Mouse (Mus musculus) neural tube, embryonic 10.5 days (tissue): Measurements from ENCODE around the gene Csf2rb2.
"Not testable (repeated sequence)": the region's sequence is repeated elsewhere in the genome, so short reads cannot be mapped to it uniquely, and the experiment has no call there.

Source experiments
- DNase-seq: peaks from one replicate; pipeline ENCODE4 v3.0.0-alpha.2; 2017; ENCODE audit warnings: low spot score; ENCODE audit errors: extremely low spot score

The Csf2rb2 gene

DNA sequence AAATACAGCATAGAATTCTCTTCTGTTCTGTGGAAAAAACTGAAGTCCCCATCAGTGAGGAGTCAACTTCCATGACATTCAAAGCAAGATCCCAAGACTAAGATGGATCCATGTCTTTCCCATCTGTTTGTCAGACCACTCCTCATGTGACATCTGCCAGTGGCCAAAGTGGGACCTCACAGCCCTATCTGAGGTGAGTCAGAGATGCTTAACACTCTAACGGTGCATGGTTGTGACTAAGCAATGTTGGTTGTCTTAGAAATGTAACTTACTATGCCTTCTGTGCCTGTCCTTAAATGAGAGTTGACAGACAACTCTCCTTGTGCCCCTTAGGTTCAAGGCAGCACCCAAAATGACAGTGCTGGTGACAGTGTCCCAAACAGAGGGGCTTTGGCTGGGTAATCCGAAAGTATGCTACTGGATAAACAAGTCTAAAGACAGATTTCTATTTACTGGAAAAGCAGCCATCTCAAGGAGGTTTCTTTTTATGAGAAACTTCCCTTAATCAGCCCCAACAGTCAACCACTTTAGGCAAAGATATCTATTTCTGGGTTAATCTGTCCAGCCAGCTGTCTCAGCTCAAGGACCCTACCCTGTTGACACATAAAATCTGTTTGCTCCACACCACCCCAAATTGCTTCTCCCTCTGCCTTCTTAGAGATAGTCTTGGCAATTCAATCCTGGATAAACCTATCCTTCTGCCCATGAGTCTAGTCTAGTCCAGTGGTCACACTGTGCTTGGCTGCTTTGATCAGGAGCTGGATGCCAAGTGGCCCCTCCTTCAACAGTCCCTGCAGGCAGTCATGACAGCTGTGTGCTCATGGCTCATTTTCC lies 13.0 kb upstream of the Csf2rb2 start:
- not testable (repeated sequence) for DNase-seq

DNA sequence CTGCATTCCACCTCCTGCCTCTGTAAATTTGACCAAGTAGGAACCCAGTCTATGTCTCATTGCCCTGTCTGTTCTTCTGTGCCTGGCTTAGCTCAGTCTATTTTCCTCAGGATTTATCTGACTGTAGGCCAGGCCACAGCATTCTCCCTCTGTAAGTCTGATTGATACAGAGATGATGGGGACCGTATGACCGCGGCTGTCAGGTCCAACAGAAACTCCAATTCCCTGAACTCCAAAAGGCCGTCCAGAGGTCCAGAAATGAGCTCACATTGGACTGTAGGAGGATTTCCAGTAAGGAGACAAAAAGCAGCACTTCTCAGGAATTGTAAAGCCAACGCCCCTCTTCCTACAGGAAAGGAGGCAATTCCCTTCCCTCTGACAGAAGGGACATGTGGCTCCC lies 8.1 kb upstream of the Csf2rb2 start:
- not testable (repeated sequence) for DNase-seq

DNA sequence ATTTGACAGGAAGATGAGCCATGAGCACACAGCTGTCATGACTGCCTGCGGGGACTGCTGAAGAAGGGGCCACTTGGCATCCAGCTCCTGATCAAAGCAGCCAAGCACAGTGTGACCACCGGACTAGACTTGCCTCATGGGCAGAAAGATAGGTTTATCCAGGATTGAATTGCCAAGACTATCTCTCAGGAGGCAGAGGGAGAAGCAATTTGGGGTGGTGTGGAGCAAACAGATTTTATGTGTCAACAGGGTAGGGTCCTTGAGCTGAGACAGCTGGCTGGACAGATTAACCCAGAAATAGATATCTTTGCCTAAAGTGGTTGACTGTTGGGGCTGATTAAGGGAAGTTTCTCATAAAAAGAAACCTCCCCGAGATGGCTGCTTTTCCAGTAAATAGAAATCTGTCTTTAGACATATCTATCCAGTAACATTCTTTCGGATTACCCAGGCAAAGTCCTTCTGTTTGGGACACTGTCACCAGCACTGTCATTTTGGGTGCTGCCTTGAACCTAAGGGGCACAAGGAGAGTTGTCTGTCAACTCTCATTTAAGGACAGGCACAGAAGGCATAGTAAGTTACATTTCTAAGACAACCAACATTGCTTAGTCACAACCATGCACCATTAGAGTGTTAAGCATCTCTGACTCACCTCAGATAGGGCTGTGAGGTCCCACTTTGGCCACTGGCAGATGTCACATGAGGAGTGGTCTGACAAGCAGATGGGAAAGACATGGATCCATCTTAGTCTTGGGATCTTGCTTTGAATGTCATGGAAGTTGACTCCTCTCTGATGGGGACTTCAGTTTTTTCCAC lies 7.1 kb upstream of the Csf2rb2 start:
- not testable (repeated sequence) for DNase-seq

DNA sequence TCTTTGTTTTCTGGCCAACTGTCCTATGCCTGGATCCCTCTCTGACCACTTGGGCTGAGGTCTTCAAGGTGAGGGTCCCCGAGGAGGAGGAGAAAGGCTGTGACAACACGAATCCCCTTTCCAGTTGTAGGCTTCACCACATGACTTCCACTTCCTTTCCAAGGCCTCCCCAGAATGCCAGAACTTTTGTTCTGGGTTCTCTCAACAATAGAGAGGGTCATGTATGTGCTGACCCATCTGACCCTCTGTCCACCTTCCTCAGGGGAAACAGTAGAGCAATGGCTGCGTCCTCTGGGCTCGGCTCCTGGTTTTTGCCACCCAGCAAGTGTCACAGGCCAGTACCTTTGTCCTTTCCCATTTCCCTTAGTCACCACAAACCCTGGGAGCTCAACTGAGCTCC lies 5.5 kb upstream of the Csf2rb2 start:
- no peak for DNase-seq

DNA sequence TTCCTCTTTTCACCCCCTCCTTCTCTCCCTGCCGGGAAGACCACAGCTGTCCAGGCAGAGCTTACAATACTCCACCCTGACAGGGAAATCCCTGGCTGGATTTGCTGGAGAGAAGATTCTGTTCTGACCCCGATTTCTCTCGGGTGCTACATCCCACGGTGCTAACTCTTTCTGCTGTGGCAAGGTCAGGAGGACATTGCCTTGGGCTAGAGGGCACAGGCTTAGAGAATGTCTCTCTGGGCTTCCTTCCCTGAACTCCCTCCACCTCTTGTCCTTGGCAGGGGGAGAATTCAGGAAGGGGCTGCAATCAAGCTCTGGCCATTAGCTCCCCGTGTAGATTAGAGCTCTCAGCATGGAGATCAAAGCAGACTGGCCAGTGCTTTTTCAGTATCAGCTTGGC lies 4.3 kb upstream of the Csf2rb2 start:
- DNase-seq = no peak

DNA sequence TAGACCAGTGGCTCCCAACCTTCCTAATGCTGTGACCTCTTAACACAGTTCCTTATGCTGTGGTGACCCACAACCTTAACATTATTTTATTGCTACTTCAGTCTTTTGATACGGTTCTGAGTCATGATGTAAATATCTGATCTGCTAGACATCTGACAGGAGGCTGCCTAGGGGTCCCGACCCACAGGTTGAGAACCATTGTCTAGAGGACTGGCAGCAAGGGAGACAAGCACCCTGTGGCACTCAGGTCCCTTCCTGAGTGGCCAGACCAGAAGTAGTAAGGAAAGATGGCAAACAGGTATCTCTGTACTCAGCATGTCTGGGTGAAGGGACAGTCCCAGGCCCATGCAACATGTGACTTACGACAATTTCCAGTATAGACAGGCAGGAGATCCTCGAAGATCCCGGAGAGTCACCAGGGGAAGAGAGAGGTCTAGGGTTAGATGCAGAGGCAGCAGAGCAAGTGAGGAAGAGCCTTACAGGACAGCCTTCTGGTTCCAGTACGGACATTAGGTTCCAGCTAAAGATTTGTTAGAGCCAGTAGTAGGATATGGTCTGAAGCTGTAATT lies 1.8 kb downstream of the Csf2rb2 start:
- no peak for DNase-seq

DNA sequence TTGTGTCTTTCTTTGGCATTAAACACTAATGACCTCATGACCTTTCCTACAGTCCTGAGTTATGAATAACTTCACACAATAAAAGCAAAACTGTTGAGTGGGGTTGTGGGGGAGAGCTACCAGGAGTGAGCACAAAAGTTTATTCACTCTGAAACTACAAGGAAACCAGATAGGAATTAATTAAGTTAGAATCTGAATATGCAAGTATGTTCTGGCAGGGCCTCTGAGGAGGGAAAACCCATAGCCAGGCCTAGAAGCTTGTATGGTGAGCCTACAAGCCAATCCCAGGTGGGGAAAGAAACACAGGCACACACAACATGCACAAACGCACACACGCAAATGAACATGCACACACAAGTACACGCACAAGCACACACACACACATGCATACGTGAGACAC lies 2.8 kb downstream of the Csf2rb2 start:
- no peak for DNase-seq

DNA sequence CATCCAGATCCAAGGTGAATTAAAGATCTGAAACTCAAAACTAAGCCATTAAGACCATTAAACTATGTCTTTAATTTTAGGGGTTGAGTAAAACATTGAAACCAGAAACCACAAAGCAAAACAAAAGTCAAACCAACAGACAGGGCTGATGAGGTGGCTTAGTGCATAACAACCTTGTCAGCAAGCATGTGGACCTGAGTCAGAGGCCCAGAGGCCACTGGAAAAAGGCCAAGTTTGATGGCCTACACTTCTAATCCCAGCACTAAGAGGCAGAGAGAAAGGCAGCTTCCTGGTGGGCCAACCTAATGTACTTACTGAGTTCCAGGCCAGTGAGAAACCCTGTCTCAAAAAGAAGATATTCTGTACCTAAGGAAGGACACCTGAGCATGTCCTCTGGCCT lies 4.7 kb downstream of the Csf2rb2 start:
- no peak for DNase-seq

DNA sequence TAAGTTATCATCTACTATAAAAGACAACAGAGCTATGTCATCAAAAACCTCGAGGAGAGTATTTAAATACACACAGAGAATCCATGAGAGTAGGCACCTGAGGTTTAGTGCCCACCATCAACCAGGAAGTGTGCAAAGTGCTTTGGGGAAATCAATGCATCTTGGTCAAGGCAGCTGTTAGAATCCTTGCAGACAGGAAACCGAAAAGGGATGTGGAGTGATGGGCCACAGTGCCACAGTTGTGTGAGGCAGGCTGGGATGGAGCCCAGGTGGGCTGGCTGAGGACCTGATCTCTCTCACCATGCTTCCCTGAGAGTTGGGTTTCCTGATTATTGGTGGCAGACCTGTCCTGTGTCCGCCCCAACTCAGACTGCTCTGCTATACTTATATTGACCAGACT lies 5.9 kb downstream of the Csf2rb2 start:
- DNase-seq = no peak

DNA sequence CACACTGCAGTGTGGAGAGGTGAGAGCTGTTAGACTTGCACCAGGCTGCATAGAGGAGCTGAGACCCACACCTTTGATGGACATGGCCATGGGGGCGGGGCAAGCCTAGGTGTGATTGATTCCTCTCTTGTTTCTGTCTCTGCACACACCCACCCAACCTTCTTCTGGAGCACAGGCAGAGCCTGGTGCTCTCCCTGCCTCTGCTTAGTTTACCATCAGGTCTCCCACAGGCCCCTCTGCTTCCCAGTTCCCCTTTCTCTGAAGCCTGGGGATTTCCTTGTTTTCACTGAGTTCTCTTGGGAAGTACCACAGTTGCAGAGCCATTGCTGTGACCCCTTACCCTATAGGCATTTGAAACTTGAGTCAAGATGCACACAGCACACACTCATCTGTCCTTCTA lies 7.0 kb downstream of the Csf2rb2 start:
- DNase-seq = no peak

DNA sequence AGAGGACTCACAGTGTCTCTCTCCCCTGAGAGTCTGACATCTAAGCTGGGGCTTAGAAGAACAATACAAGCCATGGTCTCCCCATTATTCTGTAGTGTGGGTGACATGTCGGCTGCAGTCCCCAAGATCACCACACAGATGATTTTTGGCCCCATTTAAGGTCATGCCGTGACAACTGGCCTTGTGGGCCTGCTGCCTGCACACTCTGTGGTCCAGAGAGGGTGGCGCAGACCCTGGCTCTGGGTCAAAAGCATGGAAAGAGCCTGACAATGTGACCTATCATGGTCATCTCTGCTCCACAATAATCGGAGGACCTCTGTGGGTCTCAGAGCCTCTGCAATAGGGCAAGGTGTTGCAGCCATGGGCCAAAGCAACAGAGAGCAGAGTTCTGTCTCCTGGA lies 11.8 kb downstream of the Csf2rb2 start:
- DNase-seq = no peak

DNA sequence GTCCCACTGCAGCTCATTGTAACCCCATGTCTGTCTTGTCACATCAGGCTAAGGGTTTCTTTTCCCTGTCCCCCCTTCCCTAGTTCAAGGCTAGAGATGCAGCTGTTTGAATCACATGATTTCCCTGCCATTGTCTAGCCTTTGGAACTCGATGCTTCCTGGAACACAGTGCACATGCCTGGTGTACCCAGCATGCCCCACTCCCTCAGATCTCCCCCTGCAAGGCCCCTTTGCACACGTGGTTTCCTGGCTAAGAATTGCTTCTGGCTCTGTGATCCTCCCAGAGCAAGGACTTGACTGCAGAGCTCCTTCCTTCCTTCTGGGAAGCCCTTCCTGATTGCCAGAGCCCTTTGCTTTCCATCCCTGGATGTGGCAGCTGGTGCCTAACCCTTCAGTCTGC lies 12.3 kb downstream of the Csf2rb2 start:
- not testable (repeated sequence) for DNase-seq

DNA sequence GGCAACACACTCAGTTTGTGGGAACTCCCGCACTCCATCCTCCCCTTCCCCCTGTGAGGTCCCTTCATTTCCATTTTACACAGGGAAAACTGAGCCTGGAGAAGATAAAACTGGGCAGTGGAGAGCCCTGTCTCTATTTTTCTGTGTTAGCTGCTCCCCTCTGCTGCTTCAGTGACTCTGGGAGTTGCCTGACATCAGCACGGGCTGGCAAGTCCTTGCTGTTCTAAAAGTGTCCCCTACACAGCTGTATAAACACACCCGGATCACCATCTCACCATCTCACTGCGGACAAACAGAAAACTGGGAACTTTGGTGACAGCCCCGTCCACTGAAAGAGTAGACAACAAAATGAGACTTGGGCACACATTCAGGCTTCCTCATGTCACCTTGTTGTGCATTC lies 15.7 kb downstream of the Csf2rb2 start:
- DNase-seq = not testable (repeated sequence)

DNA sequence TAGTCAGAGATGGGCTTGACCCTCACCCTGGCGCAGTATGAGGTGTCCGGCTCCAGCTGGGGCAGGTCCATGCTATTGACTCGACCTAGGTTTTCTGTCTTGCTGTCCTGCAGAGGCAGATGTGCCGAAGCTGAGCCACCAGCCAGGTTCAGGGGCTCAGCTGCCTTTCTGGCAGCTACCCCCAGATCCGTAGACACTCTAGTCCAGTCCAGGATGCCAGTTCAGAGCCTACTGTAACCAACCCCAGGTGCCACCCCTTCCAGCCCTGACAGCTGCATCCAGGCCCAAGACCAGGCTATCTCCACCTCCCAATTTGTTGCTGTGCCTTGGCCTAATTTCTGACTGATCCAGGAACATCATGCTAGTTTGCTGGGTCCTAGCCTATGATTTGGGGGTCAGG lies 17.6 kb downstream of the Csf2rb2 start:
- DNase-seq = no peak

DNA sequence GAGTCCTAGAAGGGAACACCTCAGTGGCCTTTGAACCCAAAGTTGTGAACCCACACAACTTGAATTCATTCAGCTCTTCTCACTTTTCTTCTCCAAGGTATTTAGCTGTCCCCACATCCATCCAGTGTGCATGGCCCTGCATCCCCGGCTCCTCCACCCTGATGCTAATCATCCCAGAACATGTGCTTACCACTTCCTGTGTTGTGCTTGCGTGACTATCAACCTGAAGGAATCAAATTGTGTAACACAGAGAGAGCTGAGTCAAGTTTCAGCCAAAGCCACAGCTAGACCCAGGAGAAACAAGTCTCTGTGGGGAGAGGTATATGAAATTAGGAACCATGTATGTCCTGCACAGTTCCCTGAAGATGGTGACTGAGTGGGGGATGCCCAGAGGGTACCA lies 27.2 kb downstream of the Csf2rb2 start:
- DNase-seq = no peak

DNA sequence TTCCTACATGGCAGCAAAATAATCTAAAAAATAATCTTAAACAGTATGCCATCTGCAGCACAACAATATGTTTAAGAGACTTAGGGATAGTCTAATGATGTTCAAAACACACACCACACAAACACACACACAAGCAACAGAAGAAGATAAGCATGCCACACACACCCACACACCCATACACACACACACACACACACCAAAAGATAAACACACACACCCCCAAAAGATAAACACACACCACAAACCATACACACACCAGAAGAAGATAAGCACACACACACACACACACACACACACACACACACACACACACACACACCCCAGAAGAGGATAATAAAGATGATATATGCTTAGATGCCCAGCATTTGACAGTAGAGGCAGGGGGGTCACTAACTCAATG lies 34.3 kb downstream of the Csf2rb2 start:
- DNase-seq = no peak

DNA sequence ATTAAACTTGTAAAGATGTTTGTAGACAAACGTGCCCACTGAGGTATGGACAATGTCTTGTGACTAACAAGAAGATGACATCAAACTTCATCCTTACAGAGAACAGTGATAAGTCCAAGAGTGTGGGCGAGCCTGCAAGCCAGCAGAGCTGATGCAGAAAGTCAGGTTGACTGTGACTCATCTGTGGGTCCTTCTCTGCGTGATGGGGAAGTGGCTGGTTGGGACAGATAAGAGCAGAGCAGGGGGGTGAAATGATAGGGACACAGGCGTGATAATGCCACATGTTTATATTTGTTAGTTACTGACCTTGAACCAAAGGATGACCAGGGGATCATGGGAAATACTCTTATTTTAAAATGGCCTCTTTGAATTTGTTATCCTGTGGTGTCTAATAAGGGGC lies 37.7 kb downstream of the Csf2rb2 start:
- no peak for DNase-seq

DNA sequence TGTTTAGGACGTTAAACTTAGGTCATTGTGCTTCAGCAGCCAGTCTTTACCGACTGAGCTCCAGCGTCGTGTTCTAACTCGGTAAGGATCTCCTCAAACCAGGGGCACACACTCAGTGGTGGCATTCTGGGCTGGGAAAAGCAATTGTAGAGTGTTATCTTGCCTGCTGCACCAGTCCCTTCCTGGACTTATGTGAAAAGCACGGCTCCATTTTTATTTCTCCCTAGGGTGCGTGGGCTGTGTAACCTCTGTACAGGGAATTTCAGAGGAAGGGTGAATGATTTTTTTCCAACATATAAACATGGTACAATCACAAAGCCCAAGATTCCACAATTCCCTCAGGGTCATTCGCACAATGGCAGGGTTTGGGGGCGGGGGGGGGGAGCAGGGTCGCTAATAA lies 38.1 kb downstream of the Csf2rb2 start:
- DNase-seq = no peak

DNA sequence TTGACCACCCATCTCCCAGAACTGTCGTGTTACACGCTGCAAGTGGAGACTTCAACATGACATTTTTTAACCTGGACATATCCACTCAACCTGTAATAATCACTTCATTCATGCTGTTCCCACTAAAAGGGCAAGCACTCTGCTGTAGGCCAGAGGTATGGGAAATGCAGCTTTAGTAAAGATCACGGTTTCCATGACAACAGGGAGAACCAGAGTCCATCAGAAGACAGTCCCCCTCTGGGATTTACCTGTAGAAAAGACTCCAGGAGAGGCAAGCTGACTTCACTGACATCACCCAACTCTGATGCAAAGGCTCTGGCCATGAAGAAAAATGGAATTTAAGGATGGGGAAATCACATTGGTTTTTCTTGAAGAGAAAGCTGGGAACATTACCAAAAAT lies 42.2 kb downstream of the Csf2rb2 start:
- no peak for DNase-seq

DNA sequence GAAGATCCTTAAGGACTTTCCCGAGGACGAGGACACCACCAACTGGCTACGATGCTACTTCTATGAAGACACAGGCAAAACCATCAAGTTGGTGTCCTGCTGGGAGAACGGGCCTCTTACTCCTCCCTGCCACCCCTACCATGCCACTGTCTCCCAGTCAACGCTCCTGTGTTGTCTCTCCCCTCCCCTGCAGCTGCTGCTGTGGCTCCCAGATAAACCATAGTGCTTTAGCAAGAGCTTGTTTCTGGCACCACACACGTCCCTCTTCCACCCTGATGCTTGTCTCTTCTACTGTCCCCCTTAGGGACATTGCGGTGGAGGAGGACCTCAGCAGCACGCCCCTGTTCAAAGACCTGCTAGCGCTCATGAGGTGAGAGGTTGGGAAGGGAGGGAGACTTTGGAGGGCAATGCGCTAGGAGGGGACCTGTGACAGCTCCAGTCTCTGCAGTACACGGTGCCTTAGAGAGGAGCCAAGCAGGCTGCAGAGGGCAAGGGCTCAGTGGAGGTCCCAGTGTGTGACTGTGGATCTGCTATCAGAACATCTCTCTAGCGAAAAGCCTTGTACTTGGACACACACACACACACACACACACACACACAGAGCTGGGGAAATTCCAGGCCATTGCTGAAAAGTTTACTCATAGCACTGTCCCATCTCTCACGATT lies 44.7 kb downstream of the Csf2rb2 start:
- DNase-seq = no peak

DNA sequence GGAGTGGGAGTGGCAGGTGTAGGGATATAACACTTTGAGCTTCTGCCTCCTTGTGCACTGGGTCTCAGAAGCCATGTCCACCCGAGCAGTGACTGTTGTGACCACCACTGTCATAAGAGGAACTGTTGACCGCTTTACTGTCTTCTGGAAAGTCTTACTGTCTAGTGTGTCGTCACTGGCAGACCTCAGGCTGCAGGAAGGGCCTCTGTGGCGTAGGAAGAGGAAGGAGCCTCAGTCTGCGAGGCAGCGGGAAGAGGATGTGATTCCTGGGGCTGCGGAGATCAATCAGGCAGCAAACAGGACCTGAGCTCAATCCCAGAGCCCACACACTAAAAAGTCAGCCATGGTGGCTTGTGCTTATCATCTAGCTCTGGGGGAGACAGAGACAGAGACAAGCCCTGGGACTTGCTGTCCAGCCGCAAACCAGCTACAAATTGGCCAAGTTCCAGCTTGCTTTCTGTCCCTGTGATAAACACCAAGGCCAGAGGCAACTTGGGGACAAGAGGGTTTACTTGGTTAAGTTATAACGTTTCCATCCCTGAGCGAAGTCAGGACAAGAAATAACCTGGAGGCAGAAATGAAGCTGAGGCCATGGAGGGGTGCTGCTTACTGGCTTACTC lies 47.2 kb downstream of the Csf2rb2 start:
- DNase-seq = no peak
